Mouse (Mus musculus) neural tube, embryonic 14.5 days (tissue): ENCODE results near the gene Zfp11. TPM values are rescaled to one million over a fixed set of nuclear protein-coding genes. Genes with fewer than 3 reads are reported as not detected.

ENCODE experiments used
- ATAC-seq: fragments of 200-750 bp; cut with Nextera tagmentation; 2 replicates; pipeline ENCODE4 v1.8.0; 2017; ENCODE audit warnings: low read depth, mild to moderate bottlenecking, moderate TSS enrichment, moderate library complexity
- H3K27ac ChIP-seq: fragments of 300-500 bp; sonication (generic); 2 replicates; pipeline ENCODE4 v1.5.1; 2014; ENCODE audit warnings: low read depth, mild to moderate bottlenecking, control low read depth, low read length, moderate library complexity, mixed read lengths
- H3K27me3 ChIP-seq: fragments of 300-500 bp; sonication (generic); 2 replicates; pipeline ENCODE4 v1.6.1; 2014; ENCODE audit warnings: low read length; ENCODE audit not compliant: control insufficient read depth, insufficient read depth
- H3K36me3 ChIP-seq: fragments of 300-500 bp; sonication (generic); 2 replicates; pipeline ENCODE4 v1.6.1; 2014; ENCODE audit warnings: low read length, mixed read lengths; ENCODE audit not compliant: control insufficient read depth, insufficient read depth
- H3K4me1 ChIP-seq: fragments of 300-500 bp; sonication (generic); 2 replicates; pipeline ENCODE4 v1.6.1; 2014; ENCODE audit warnings: low read length; ENCODE audit not compliant: control insufficient read depth, insufficient read depth
- H3K4me2 ChIP-seq: fragments of 300-500 bp; sonication (generic); 2 replicates; pipeline ENCODE4 v1.6.1; 2014; ENCODE audit warnings: mild to moderate bottlenecking, low read depth, low read length, control low read depth
- H3K4me3 ChIP-seq: fragments of 300-500 bp; sonication (generic); 2 replicates; pipeline ENCODE4 v1.5.1; 2014; ENCODE audit warnings: low read depth, low read length, control low read depth, mixed read lengths
- H3K9ac ChIP-seq: fragments of 300-500 bp; sonication (generic); replicated peaks from 2 replicates; pipeline ENCODE4 v1.6.1; 2014; ENCODE audit warnings: low read depth, mild to moderate bottlenecking, control low read depth, low read length, mixed read lengths
- H3K9me3 ChIP-seq: fragments of 300-500 bp; sonication (generic); 2 replicates; pipeline ENCODE4 v1.6.1; 2016; ENCODE audit warnings: low read length; ENCODE audit not compliant: control insufficient read depth
- WGBS: fragments of 180-500 bp; shearing (Covaris S2); extraction: QIAGEN DNeasy Blood & Tissue Kit; methylation state at CpG from one replicate; pipeline ENCODE4 v1.1.7; 2014; 5-methylcytosine and 5-hydroxymethylcytosine counted together
- polyA plus RNA-seq: library from polyadenylated mRNA; unstranded; fragments of >200 nt; fragmentation: Nextera tagmentation; extraction: Ambion mirVana; gene quantifications from 2 replicates; pipeline ENCODE4 v1.2.1, GENCODE M21; 2014

Gene Zfp11
- polyA plus RNA-seq: 7.7 and 7.9 TPM in 2 replicates

DNA sequence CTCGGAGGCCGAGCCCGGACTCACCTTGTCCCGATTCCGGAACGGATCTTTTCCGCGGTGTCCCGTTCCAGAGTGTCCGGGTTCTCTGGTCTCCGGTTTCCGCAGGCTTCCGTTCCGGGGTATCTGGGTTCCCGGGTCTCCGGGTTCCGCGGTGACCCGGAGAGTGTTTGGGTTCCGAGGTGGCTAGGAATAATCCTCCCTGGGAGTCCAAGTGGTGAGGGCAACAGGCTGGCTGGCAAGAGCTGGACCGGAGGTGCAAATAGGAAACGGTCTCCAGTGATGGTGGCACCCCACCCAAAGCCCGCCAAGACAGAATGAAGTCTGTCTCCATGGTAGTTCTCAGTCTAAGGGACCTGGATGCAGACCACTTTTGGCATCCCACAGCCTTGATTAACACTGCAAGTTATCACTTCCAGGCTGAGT, at the start of gene Zfp11:
Gene Zfp11 (minus strand): TSS at position 64 of the 423 bp plus-strand sequence.
- H3K27me3 ChIP-seq: no peaks in the 10 kb centered on the region
- H3K36me3 ChIP-seq: no peaks in the 10 kb centered on the region
- H3K9me3 ChIP-seq: no peaks in the 10 kb centered on the region
- peak within 1 kb of the TSS; percentile 72 for H3K4me2 ChIP-seq
- under 1% methylated on average over 23 of the region's 23 CpGs for WGBS
- H3K27ac ChIP-seq: no peak within 1 kb of the TSS
- H3K9ac ChIP-seq: peak within 1 kb of the TSS; percentile 64
- H3K4me1 ChIP-seq: peaks cover 9% of the 10 kb centered on the region
- peak; percentile 83 for ATAC-seq
- H3K4me3 ChIP-seq: peak within 1 kb of the TSS; percentile 54

DNA sequence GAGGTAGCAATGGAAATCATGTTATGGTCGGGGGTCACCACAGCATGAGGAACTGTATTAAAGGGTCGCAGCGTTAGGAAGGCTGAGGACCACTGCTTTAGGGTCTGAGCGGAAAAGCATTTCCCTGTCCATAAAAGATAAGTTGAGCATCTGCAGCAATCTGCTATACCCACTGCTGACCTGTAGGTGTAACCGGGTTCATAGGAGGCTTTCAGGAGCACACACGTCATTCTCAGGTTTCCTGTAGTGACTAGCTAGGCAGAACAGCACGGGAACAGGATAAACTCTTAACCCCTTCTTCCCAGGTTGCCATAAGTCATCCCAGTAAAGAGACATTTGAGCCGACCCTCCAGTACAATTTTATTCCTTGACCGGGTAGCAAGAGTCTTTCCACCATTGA, 47.1 kb upstream of the Zfp11 start:
- no peak overlapping the region for H3K27ac ChIP-seq
- H3K4me2 ChIP-seq: no peak overlapping the region
- H3K4me3 ChIP-seq: no peak overlapping the region
- H3K9me3 ChIP-seq: no peaks in the 10 kb centered on the region
- ATAC-seq: no peak
- WGBS: 93% methylated on average over 9 of the region's 9 CpGs
- H3K9ac ChIP-seq: no peak overlapping the region
- H3K36me3 ChIP-seq: 0 out of 2 replicates have a peak, but pooled peaks cover 4% of the 10 kb centered on the region
- no peaks in the 10 kb centered on the region for H3K27me3 ChIP-seq
- H3K4me1 ChIP-seq: peaks cover 7% of the 10 kb centered on the region

GRCm38 (mm10) chr5:129715326-129715861, 45.5 kb upstream of the Zfp11 start, which contains the start of gene Mrps17:
Gene Mrps17, plus strand, starts transcription at chr5:129715497.
- Histone ChIP-seq H3K27ac (peak within 1 kb of the TSS; percentile 60), H3K36me3 (0 out of 2 replicates have a peak, but pooled peaks cover 4% of the 10 kb centered on the region), H3K9ac (peak within 1 kb of the TSS; percentile 82), H3K4me1 (peaks cover 7% of the 10 kb centered on the region), H3K9me3 (no peaks in the 10 kb centered on the region), H3K4me3 (peak within 1 kb of the TSS; percentile 69), H3K4me2 (peak within 1 kb of the TSS; percentile 90), H3K27me3 (no peaks in the 10 kb centered on the region)
- under 1% methylated on average over 33 of the region's 33 CpGs for WGBS
- peak; percentile 93 for ATAC-seq

DNA sequence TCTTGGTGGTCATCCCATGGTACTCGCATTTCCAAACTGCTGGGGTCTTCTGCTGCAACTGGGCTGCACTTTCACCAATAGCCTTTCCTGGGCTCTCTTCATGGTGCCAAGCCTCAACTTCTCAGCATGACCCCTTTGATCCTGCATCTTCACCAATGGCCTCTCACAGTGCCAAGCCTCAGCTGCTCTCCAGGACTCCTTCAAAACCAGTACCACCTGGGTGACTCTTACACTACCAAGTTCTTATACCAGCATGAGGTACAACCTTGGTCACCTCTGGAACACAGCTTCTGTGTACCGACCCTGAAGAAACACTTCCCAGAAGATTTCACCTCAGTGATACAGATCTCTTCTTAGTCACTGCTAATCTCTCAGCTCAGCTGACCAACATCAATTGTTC, 38.5 kb upstream of the Zfp11 start, which contains the start of gene Sept14:
Gene Sept14 (minus strand): TSS at position 101 of the 400 bp plus-strand sequence.
- no peak within 1 kb of the TSS for H3K4me3 ChIP-seq
- no peak for ATAC-seq
- H3K27me3 ChIP-seq: no peaks in the 10 kb centered on the region
- no peaks in the 10 kb centered on the region for H3K9me3 ChIP-seq
- no peak within 1 kb of the TSS for H3K4me2 ChIP-seq
- no peak within 1 kb of the TSS for H3K9ac ChIP-seq
- H3K4me1 ChIP-seq: no peaks in the 10 kb centered on the region
- no peaks in the 10 kb centered on the region for H3K36me3 ChIP-seq
- WGBS: 70% methylated on average over 2 of the region's 2 CpGs
- no peak within 1 kb of the TSS for H3K27ac ChIP-seq

GRCm38 (mm10) chr5:129703368-129703767, 33.5 kb upstream of the Zfp11 start:
- Histone ChIP-seq H3K4me1 (no peaks in the 10 kb centered on the region), H3K9me3 (no peaks in the 10 kb centered on the region), H3K4me2 (no peak overlapping the region), H3K9ac (no peak overlapping the region), H3K27ac (no peak overlapping the region), H3K27me3 (no peaks in the 10 kb centered on the region), H3K4me3 (no peak overlapping the region), H3K36me3 (no peaks in the 10 kb centered on the region)
- no peak for ATAC-seq

DNA sequence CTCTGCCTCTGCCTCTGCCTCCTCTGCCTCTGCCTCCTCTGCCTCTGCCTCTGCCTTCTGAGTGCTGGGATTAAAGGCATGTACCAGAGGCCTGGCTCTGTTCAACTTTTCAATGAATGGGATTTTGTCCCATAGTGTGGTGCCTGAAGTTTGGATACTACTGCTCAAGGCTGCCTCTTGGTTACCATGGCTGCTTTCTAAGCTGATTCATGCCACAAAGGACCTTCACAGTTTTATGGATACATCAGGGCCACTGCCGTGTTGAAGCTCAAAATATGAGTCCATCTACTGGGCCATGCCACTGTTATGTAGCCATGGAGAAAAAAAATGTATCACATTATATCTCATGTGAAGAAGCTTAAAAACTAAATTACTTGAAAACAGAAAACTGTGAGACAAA, 31.8 kb upstream of the Zfp11 start:
- 77% methylated on average over 1 of the region's 1 CpGs for WGBS
- Histone ChIP-seq H3K27me3 (no peaks in the 10 kb centered on the region), H3K36me3 (no peaks in the 10 kb centered on the region), H3K4me1 (no peaks in the 10 kb centered on the region), H3K4me3 (no peak overlapping the region), H3K27ac (no peak overlapping the region), H3K4me2 (no peak overlapping the region), H3K9me3 (no peaks in the 10 kb centered on the region), H3K9ac (no peak overlapping the region)
- no peak for ATAC-seq

DNA sequence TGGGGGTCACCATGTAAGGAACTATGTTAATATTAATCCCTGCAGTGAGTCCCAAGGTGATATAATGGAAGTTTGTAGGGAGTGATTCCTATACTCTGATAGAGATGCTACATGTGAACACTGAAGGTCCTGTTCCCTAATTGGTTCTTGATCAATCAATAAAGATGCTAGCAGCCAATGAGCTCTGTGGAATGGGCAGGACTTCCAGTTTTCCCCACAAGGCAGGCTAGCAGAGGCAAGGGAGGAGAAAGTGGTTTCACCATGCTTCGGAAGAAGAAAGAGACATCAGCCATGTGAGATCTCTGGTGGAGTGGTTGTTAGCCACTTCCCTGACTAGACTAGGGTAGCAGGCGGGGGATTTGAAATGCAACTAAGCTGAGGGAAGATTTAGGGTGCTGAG, 30.6 kb upstream of the Zfp11 start:
- Histone ChIP-seq H3K27ac (no peak overlapping the region), H3K9me3 (no peaks in the 10 kb centered on the region), H3K36me3 (no peaks in the 10 kb centered on the region), H3K9ac (no peak overlapping the region), H3K4me2 (no peak overlapping the region), H3K4me3 (no peak overlapping the region), H3K27me3 (no peaks in the 10 kb centered on the region), H3K4me1 (no peaks in the 10 kb centered on the region)
- no peak for ATAC-seq
- WGBS: 47% methylated on average over 2 of the region's 2 CpGs

- no peaks in the 10 kb centered on the region for H3K36me3 ChIP-seq
- H3K4me2 ChIP-seq: no peak overlapping the region
- H3K9ac ChIP-seq: no peak overlapping the region
- no peak for ATAC-seq
- 85% methylated on average over 3 of the region's 3 CpGs for WGBS
- no peak overlapping the region for H3K4me3 ChIP-seq
- no peaks in the 10 kb centered on the region for H3K27me3 ChIP-seq
- no peaks in the 10 kb centered on the region for H3K9me3 ChIP-seq
- no peak overlapping the region for H3K27ac ChIP-seq
- H3K4me1 ChIP-seq: no peaks in the 10 kb centered on the region
Observed at GRCm38 (mm10) chr5:129690528-129690927, 20.6 kb upstream of the Zfp11 start.

DNA sequence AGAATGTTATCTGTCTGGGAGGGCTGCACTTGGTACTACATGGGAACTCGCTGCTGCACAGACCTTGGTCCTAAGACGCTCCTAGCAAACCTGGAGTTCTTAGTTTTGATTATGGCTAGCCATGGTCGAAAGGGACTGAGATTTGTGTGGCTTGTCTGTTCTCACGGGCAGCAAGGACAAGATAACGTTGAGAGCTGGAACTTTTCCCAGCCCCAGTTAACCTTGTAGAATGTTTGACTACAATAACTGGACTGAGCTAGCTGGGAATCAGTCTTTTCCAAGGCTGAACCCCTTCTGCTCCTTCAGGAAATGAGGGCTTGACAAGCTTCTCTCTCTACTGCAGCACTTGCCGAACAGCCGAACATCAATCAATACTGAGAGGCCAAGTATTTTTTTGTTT, 17.7 kb upstream of the Zfp11 start:
- no peaks in the 10 kb centered on the region for H3K9me3 ChIP-seq
- WGBS: 87% methylated on average over 7 of the region's 7 CpGs
- H3K27me3 ChIP-seq: no peaks in the 10 kb centered on the region
- H3K36me3 ChIP-seq: no peaks in the 10 kb centered on the region
- no peak overlapping the region for H3K4me3 ChIP-seq
- H3K4me1 ChIP-seq: no peaks in the 10 kb centered on the region
- no peak overlapping the region for H3K4me2 ChIP-seq
- no peak overlapping the region for H3K9ac ChIP-seq
- H3K27ac ChIP-seq: no peak overlapping the region
- ATAC-seq: no peak
